Mouse (Mus musculus) spleen, adult 2 months (tissue): ENCODE measurements around the gene Syt13.

Experiments
- CTCF ChIP-seq: fragments of 200-500 bp; IDR thresholded peaks from 2 replicates; pipeline ENCODE4 v1.5.1; 2011; ENCODE audit warnings: mild to moderate bottlenecking, inconsistent platforms; ENCODE audit not compliant: insufficient read depth, insufficient read length, insufficient replicate concordance; ENCODE audit errors: extremely low read depth
- POLR2A ChIP-seq: fragments of 200-500 bp; IDR thresholded peaks from 2 replicates; pipeline ENCODE4 v1.6.1; 2011; ENCODE audit warnings: low read depth, low read length, inconsistent platforms

GRCm38 (mm10) chr2:92982591-92983272, 67.8 kb downstream of the Syt13 start:
- TF ChIP-seq POLR2A (no peak), CTCF (no peak)
